Mouse (Mus musculus) brain, embryonic 14.5 days (tissue): ENCODE results near the gene Cyb561a3.

Source experiments
- CTCF ChIP-seq: fragments of 200-500 bp; IDR thresholded peaks from 2 replicates; pipeline ENCODE4 v1.5.1; 2012; ENCODE audit warnings: inconsistent platforms, mild to moderate bottlenecking, moderate library complexity, borderline replicate concordance; ENCODE audit not compliant: insufficient read depth, insufficient read length; ENCODE audit errors: extremely low read depth
- POLR2A ChIP-seq: fragments of 200-500 bp; IDR thresholded peaks from 2 replicates; pipeline ENCODE4 v1.6.1; 2012; ENCODE audit warnings: mild to moderate bottlenecking, inconsistent platforms, borderline replicate concordance; ENCODE audit not compliant: poor library complexity, insufficient read depth, insufficient read length, severe bottlenecking; ENCODE audit errors: extremely low read depth

DNA sequence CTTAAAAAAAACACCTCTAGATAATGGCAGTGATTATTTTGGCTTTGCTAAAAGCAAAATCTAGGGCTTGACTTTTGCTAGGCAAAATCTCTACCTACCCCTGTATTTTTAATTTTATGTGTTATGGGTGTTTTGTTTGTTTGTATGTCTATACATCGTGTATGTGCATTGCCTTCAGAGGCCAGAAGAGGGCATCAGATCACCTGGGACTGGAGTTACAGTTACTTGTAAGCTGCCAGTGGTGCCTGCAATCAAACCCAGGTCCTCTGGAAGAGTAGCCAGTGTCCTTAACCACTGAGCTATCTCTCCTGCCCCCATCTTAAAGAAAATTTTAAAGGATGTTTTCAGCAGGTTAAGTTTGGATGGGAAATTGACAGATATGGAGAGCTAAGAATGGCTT lies 46.9 kb upstream of the Cyb561a3 start:
- TF ChIP-seq CTCF (peak; percentile 12; the same call in 1 of the 2 replicates), POLR2A (no peak)
